Mouse (Mus musculus) forebrain, embryonic 11.5 days (tissue): ENCODE measurements around the gene Ppp3ca. TPM values are rescaled to one million over a fixed set of nuclear protein-coding genes. Genes with fewer than 3 reads are reported as not detected.

Experiments
- ATAC-seq: fragments of 200-750 bp; cut with Nextera tagmentation; replicated peaks from 2 replicates; pipeline ENCODE4 v1.8.0; 2017; ENCODE audit warnings: moderate TSS enrichment; ENCODE audit not compliant: low FRiP score
- DNase-seq: peaks from one replicate; pipeline ENCODE4 v3.0.0-alpha.2; 2017; ENCODE audit warnings: low spot score
- H3K27ac ChIP-seq: fragments of 300-500 bp; sonication (generic); 2 replicates; pipeline ENCODE4 v1.5.1; 2014; ENCODE audit warnings: low read depth, low read length
- H3K27me3 ChIP-seq: fragments of 300-500 bp; sonication (generic); 2 replicates; pipeline ENCODE4 v1.6.1; 2014; ENCODE audit warnings: mild to moderate bottlenecking, low read length, mixed read lengths; ENCODE audit not compliant: control insufficient read depth, insufficient read depth
- H3K36me3 ChIP-seq: fragments of 300-500 bp; sonication (generic); 2 replicates; pipeline ENCODE4 v1.6.1; 2014; ENCODE audit warnings: mild to moderate bottlenecking, low read length, moderate library complexity, mixed read lengths; ENCODE audit not compliant: control insufficient read depth, insufficient read depth
- H3K4me1 ChIP-seq: fragments of 300-500 bp; sonication (generic); replicated peaks from 2 replicates; pipeline ENCODE4 v1.6.1; 2014; ENCODE audit warnings: low read length, mixed read lengths; ENCODE audit not compliant: control insufficient read depth, insufficient read depth
- H3K4me2 ChIP-seq: fragments of 300-500 bp; sonication (generic); 2 replicates; pipeline ENCODE4 v1.6.1; 2014; ENCODE audit warnings: low read depth, mild to moderate bottlenecking, low read length, moderate library complexity, mixed read lengths; ENCODE audit not compliant: severe bottlenecking
- H3K4me3 ChIP-seq: fragments of 300-500 bp; sonication (generic); 2 replicates; pipeline ENCODE4 v1.5.1; 2014; ENCODE audit warnings: low read depth, low read length
- H3K9ac ChIP-seq: fragments of 300-500 bp; sonication (generic); 2 replicates; pipeline ENCODE4 v1.6.1; 2014; ENCODE audit warnings: low read length
- H3K9me3 ChIP-seq: fragments of 300-500 bp; sonication (generic); 2 replicates; pipeline ENCODE4 v1.6.1; 2016; ENCODE audit warnings: low read length, mixed read lengths; ENCODE audit not compliant: control insufficient read depth
- WGBS: fragments of 180-500 bp; shearing (Covaris S2); extraction: QIAGEN DNeasy Blood & Tissue Kit; methylation state at CpG from one replicate; pipeline ENCODE4 v1.1.7; 2014; 5-methylcytosine and 5-hydroxymethylcytosine counted together
- polyA plus RNA-seq: library from polyadenylated mRNA; unstranded; fragments of >200 nt; fragmentation: Nextera tagmentation; extraction: Ambion mirVana; gene quantifications from 2 replicates; pipeline ENCODE4 v1.2.1, GENCODE M21; 2014

The Ppp3ca gene
- polyA plus RNA-seq, 1 experiment from 2014 or later: 59.0 TPM

- DNase-seq: no peak
- Histone ChIP-seq H3K4me3 (no peak overlapping the region), H3K27ac (no peak overlapping the region), H3K4me2 (no peak overlapping the region), H3K4me1 (peaks cover 5% of the 10 kb centered on the region; the same call in 1 of the 2 replicates), H3K27me3 (no peaks in the 10 kb centered on the region), H3K36me3 (no peaks in the 10 kb centered on the region), H3K9ac (no peak overlapping the region), H3K9me3 (no peaks in the 10 kb centered on the region)
- WGBS: 80% methylated on average over 8 of the region's 8 CpGs
- ATAC-seq: no peak
These were observed 202.7 kb downstream of the Ppp3ca start for GRCm38 (mm10) chr3:136872533-136873095.

- Histone ChIP-seq H3K4me2 (no peak overlapping the region), H3K36me3 (no peaks in the 10 kb centered on the region), H3K9ac (no peak overlapping the region), H3K4me3 (no peak overlapping the region), H3K4me1 (peaks cover 5% of the 10 kb centered on the region; the same call in 1 of the 2 replicates), H3K27me3 (no peaks in the 10 kb centered on the region), H3K9me3 (no peaks in the 10 kb centered on the region), H3K27ac (no peak overlapping the region)
- ATAC-seq: peak; percentile 63
- DNase-seq: no peak
- 76% methylated on average over 7 of the region's 7 CpGs for WGBS
These were observed 204.0 kb downstream of the Ppp3ca start for GRCm38 (mm10) chr3:136873809-136874449.

DNA sequence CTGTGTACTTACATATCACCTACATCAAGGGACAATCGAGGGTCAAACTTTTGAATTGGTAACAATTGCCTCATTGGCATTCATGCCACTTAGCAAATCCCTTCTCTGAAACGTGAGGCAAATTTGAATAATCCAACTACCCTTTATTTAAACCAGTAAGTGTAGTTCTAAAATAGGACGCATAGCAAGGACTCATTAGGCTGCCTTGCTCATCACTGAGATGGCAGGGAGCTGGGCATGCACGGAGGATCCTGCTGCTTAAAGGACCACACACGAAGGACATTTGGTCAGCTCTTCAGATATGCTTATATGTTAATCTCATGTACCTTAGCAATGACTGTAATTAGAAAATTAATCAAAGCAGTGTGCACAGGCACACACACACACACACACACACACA is 204.6 kb downstream of the Ppp3ca start:
- H3K9me3 ChIP-seq: no peaks in the 10 kb centered on the region
- H3K9ac ChIP-seq: no peak overlapping the region
- WGBS: 44% methylated on average over 5 of the region's 5 CpGs
- no peaks in the 10 kb centered on the region for H3K27me3 ChIP-seq
- H3K27ac ChIP-seq: no peak overlapping the region
- H3K4me3 ChIP-seq: no peak overlapping the region
- no peaks in the 10 kb centered on the region for H3K36me3 ChIP-seq
- H3K4me2 ChIP-seq: no peak overlapping the region
- ATAC-seq (peak; percentile 59), DNase-seq (no peak)
- H3K4me1 ChIP-seq: peaks cover 5% of the 10 kb centered on the region; the same call in 1 of the 2 replicates

DNA sequence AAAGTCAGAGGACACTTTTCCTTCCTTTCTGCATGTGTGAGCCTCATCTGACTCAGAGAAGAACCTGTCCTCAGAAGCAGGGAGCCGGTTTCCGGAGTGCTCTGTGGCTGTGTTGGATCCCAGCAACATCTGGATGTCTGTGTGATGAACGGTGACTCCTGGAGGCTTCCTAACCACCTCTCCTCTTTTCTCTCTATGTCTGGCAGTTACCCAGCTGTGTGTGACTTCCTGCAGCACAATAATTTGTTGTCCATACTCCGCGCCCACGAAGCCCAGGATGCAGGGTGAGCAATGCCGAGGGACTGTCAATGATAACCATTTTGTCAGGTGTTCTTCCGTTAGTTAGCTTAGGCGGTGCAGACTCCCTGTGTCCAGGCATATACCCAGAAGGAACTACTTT is 217.8 kb downstream of the Ppp3ca start:
- Histone ChIP-seq H3K4me1 (no peaks in the 10 kb centered on the region), H3K4me3 (no peak overlapping the region), H3K27me3 (no peaks in the 10 kb centered on the region), H3K27ac (no peak overlapping the region), H3K9ac (no peak overlapping the region), H3K4me2 (no peak overlapping the region), H3K9me3 (no peaks in the 10 kb centered on the region), H3K36me3 (no peaks in the 10 kb centered on the region)
- WGBS: 89% methylated on average over 9 of the region's 9 CpGs
- ATAC-seq: no peak
- no peak for DNase-seq

- Histone ChIP-seq H3K4me3 (no peak overlapping the region), H3K9ac (no peak overlapping the region), H3K4me1 (no peaks in the 10 kb centered on the region), H3K27me3 (no peaks in the 10 kb centered on the region), H3K9me3 (no peaks in the 10 kb centered on the region), H3K27ac (no peak overlapping the region), H3K4me2 (no peak overlapping the region), H3K36me3 (no peaks in the 10 kb centered on the region)
- ATAC-seq: no peak
- DNase-seq: no peak
- WGBS: 80% methylated on average over 3 of the region's 3 CpGs
These were observed 222.2 kb downstream of the Ppp3ca start for GRCm38 (mm10) chr3:136892140-136892539.

- 43% methylated on average over 18 of the region's 18 CpGs for WGBS
- no peaks in the 10 kb centered on the region for H3K27me3 ChIP-seq
- no peak overlapping the region for H3K27ac ChIP-seq
- H3K36me3 ChIP-seq: no peaks in the 10 kb centered on the region
- H3K9me3 ChIP-seq: no peaks in the 10 kb centered on the region
- ATAC-seq (peak; percentile 68), DNase-seq (no peak)
- H3K4me3 ChIP-seq: no peak overlapping the region
- H3K4me1 ChIP-seq: no peaks in the 10 kb centered on the region
- no peak overlapping the region for H3K4me2 ChIP-seq
- no peak overlapping the region for H3K9ac ChIP-seq
These were observed 223.9 kb downstream of the Ppp3ca start for GRCm38 (mm10) chr3:136893596-136894402.

- H3K36me3 ChIP-seq: no peaks in the 10 kb centered on the region
- H3K4me3 ChIP-seq: no peak overlapping the region
- ATAC-seq (no peak), DNase-seq (no peak)
- H3K9me3 ChIP-seq: no peaks in the 10 kb centered on the region
- H3K27ac ChIP-seq: no peak overlapping the region
- H3K9ac ChIP-seq: no peak overlapping the region
- no peaks in the 10 kb centered on the region for H3K4me1 ChIP-seq
- no peaks in the 10 kb centered on the region for H3K27me3 ChIP-seq
- H3K4me2 ChIP-seq: no peak overlapping the region
These were observed 225.6 kb downstream of the Ppp3ca start for GRCm38 (mm10) chr3:136895498-136895897.

DNA sequence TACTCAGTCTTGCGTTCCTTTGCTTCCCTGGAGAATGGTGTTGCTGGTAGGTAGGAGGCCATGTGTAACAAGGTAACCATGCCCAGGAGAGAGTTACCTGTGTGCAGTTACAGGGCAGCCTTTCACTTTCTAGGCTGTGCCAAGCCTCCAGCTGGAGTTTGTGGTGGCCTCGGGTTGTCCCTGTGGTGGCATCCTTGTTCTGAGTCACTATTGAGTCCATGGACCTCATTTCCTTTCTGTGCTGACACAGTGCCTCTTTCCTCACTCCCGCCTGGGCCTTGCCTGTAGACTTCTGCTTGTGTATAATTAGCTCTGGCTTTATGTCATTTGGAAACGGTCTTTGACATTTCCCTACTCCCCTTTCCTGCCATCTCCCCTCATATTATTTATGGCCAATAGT is 226.4 kb downstream of the Ppp3ca start:
- Histone ChIP-seq H3K4me2 (no peak overlapping the region), H3K4me1 (no peaks in the 10 kb centered on the region), H3K27me3 (no peaks in the 10 kb centered on the region), H3K9me3 (no peaks in the 10 kb centered on the region), H3K9ac (no peak overlapping the region), H3K36me3 (no peaks in the 10 kb centered on the region), H3K27ac (no peak overlapping the region), H3K4me3 (no peak overlapping the region)
- DNase-seq (no peak), ATAC-seq (no peak)
- 87% methylated on average over 4 of the region's 4 CpGs for WGBS
